Comparison of ENCODE assay signal across 8 mouse cellular contexts in the genomic region with DNA sequence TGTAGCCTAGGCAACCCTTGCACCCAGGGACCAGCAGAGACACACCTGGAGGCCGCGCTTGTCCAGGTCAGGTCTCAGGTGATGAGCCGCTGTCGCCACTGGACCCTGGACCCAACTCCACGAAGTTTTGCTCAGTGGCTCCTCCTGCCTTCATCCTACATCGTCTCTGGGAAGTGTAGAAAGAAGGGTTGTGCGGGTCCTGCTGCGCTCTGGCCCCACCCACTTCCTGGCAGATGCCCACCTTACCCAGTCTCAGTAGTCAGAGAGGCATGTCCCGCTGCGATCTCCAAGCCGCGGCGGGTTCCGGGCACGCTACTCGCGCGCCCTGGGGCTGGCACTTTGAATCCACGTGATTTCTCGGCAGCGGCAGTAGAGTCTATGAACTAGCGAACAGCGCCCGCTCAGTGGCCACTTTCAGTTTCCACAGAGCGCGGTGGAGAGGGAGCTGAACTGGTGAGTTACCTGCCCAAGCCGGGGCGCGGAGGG. TPM values are rescaled to one million over a fixed set of nuclear protein-coding genes. Genes with fewer than 3 reads are reported as not detected.
DNase-seq lines count a peak whose midpoint lies in the region; ATAC-seq lines count a peak whose summit lies in the region.

A gene (plus strand): TSS at position 376 of the 486 bp plus-strand sequence.

- no peak within 1 kb of the TSS for H3K27ac ChIP-seq in hindbrain, embryonic 15.5 days (replicated peaks)

- no peaks in the 10 kb centered on the region for H3K36me3 ChIP-seq in hindbrain, embryonic 15.5 days

- peaks cover 9% of the 10 kb centered on the region for H3K4me1 ChIP-seq in hindbrain, embryonic 15.5 days (replicated peaks)

- no peaks in the 10 kb centered on the region for H3K9me3 ChIP-seq in hindbrain, embryonic 15.5 days

- WGBS in hindbrain, embryonic 15.5 days: 2% methylated on average over 29 of the region's 29 CpGs

- H3K27me3 ChIP-seq in hindbrain, embryonic 15.5 days: peaks cover 8% of the 10 kb centered on the region; the same call in 1 of the 2 replicates

- ATAC-seq in hindbrain, embryonic 15.5 days (ENCODE audit: low FRiP score, low read depth): no peak

- H3K4me2 ChIP-seq in hindbrain, embryonic 15.5 days: peak within 1 kb of the TSS; percentile 91

- peak; percentile 87 for DNase-seq in Muller cell, postnatal 12 days (ENCODE audit: inconsistent ontology term)
- DNase-seq in cerebellum, postnatal 36 days: peak; percentile 19 to 33
- peak; percentile 68 for DNase-seq in gastrocnemius, adult 18-20 months (ENCODE audit: low spot score)
- DNase-seq in left cerebral cortex, adult 11 months (ENCODE audit: low spot score): peak; percentile 7
- DNase-seq in lung, postnatal 4 days: peak; percentile 75 to 77
- DNase-seq in retina, postnatal 1 day: peak; percentile 76
- peak; percentile 86 for DNase-seq in thymus, postnatal 4 days

- H3K4me3 ChIP-seq in hindbrain, embryonic 15.5 days: peak within 1 kb of the TSS; percentile 45

- no peak within 1 kb of the TSS; the same call in 1 of the 2 replicates for H3K9ac ChIP-seq in hindbrain, embryonic 15.5 days

RNA-seq across cellular contexts. Expression of the gene that starts here (rescaled TPM):
- total RNA-seq in gastrocnemius, adult 18-20 months (2021): under 1 TPM; 0.83 to 0.98 TPM
- 0.29 and 0.85 TPM in 2 replicates for polyA plus RNA-seq in hindbrain, embryonic 15.5 days (2015; fragmentation: Nextera tagmentation; extraction: Ambion mirVana)

Comparison
In these comparisons a context has a peak if more than half of its experiments do, and no peak if none do; other contexts are left out.
1. Peak in DNase-seq in gastrocnemius, adult 18-20 months; RNA of the gene not detected or under 1 TPM.
2. DNase-seq: peak in every context shown above with its lines; median percentile 87 in Muller cell, postnatal 12 days; 86 in thymus, postnatal 4 days; 76 in lung, postnatal 4 days; 76 in retina, postnatal 1 day; 68 in gastrocnemius, adult 18-20 months; 26 in cerebellum, postnatal 36 days; 7 in left cerebral cortex, adult 11 months.